Mouse (Mus musculus) granulocyte monocyte progenitor cell, adult 5-6 weeks (primary cell): ENCODE data around the gene Senp5. TPM values are rescaled to one million over a fixed set of nuclear protein-coding genes. Genes with fewer than 3 reads are reported as not detected.

Experiments used
- ATAC-seq: replicated peaks from 2 replicates; pipeline ENCODE4 v1.8.0; 2016; ENCODE audit warnings: mild to moderate bottlenecking, moderate TSS enrichment, inconsistent platforms; ENCODE audit not compliant: poor library complexity, severe bottlenecking
- total RNA-seq, 2 experiments: library from RNA; stranded (forward) in 1 of 2; stranded (reverse) in 1 of 2; fragments of 200-712, 200-1000 nt in 1 of 2; fragments of >200 nt in 1 of 2; fragmentation: Nextera tagmentation in 1 of 2; gene quantifications; 2 replicates each; pipeline ENCODE4 v1.2.3; 2014 to 2017

The Senp5 gene
- total RNA-seq, 2 experiments from 2014 or later, result 19.6 to 26.5 TPM

- no peak for ATAC-seq
Measured at GRCm38 (mm10) chr16:31944698-31945255, 58.3 kb downstream of the Senp5 start.

- ATAC-seq, result peak; percentile 48
Measured at GRCm38 (mm10) chr16:31943980-31944379, 59.1 kb downstream of the Senp5 start.

GRCm38 (mm10) chr16:31940586-31940985 lies 62.5 kb downstream of the Senp5 start:
- ATAC-seq, result no peak

GRCm38 (mm10) chr16:31938856-31939255 lies 64.2 kb downstream of the Senp5 start:
- ATAC-seq, result peak; percentile 39

- ATAC-seq, result no peak
Measured at GRCm38 (mm10) chr16:31936568-31936967, 66.5 kb downstream of the Senp5 start.

- peak; percentile 61 for ATAC-seq
Measured at GRCm38 (mm10) chr16:31935091-31935979, 67.8 kb downstream of the Senp5 start.

- ATAC-seq, result no peak
Measured at GRCm38 (mm10) chr16:31934550-31935010, 68.5 kb downstream of the Senp5 start.

- ATAC-seq, result 0 out of 2 replicates have a peak, but pooled peaks have one; percentile 4
Measured at GRCm38 (mm10) chr16:31933751-31934549, 69.1 kb downstream of the Senp5 start, which contains the start of gene Pigz. TSS of gene Pigz (plus strand) at chr16:31933851.

- peak; percentile 77 for ATAC-seq
Measured at GRCm38 (mm10) chr16:31932840-31933697, 70.0 kb downstream of the Senp5 start.

GRCm38 (mm10) chr16:31932255-31932654 lies 70.8 kb downstream of the Senp5 start:
- ATAC-seq, result no peak

GRCm38 (mm10) chr16:31931330-31931729 lies 71.8 kb downstream of the Senp5 start:
- no peak for ATAC-seq

GRCm38 (mm10) chr16:31927412-31927811 lies 75.7 kb downstream of the Senp5 start:
- no peak for ATAC-seq

GRCm38 (mm10) chr16:31926547-31927182 lies 76.4 kb downstream of the Senp5 start:
- no peak for ATAC-seq

GRCm38 (mm10) chr16:31926091-31926490 lies 77.0 kb downstream of the Senp5 start:
- no peak for ATAC-seq

GRCm38 (mm10) chr16:31924368-31924767 lies 78.7 kb downstream of the Senp5 start:
- ATAC-seq, result no peak

GRCm38 (mm10) chr16:31918248-31918724 lies 84.8 kb downstream of the Senp5 start:
- ATAC-seq, result peak; percentile 77

- no peak for ATAC-seq
Measured at GRCm38 (mm10) chr16:31917776-31918175, 85.3 kb downstream of the Senp5 start.

- ATAC-seq, result no peak
Measured at GRCm38 (mm10) chr16:31910281-31910847, 92.7 kb downstream of the Senp5 start.
